Mouse (Mus musculus) cerebellum, adult 8-10 months (tissue): ENCODE results near the gene Ppme1.

Source experiments
- DNase-seq: peaks from one replicate; pipeline ENCODE4 v3.0.0; 2022

The Ppme1 gene

GRCm38 (mm10) chr7:100325482-100325881 lies 46.6 kb downstream of the Ppme1 start:
- DNase-seq = peak; percentile 28

- DNase-seq = no peak
Measured at GRCm38 (mm10) chr7:100323721-100324120, 48.4 kb downstream of the Ppme1 start.

- no peak for DNase-seq
Measured at GRCm38 (mm10) chr7:100317534-100317933, 54.6 kb downstream of the Ppme1 start.

GRCm38 (mm10) chr7:100316924-100317323 lies 55.2 kb downstream of the Ppme1 start:
- no peak for DNase-seq

- DNase-seq = no peak
Measured at GRCm38 (mm10) chr7:100312716-100313115, 59.4 kb downstream of the Ppme1 start.

- no peak for DNase-seq
Measured at GRCm38 (mm10) chr7:100310290-100310689, 61.8 kb downstream of the Ppme1 start.

GRCm38 (mm10) chr7:100309679-100310078 lies 62.4 kb downstream of the Ppme1 start:
- no peak for DNase-seq

- no peak for DNase-seq
Measured at GRCm38 (mm10) chr7:100309216-100309615, 62.9 kb downstream of the Ppme1 start.

- no peak for DNase-seq
Measured at GRCm38 (mm10) chr7:100307872-100308653, 64.0 kb downstream of the Ppme1 start.

GRCm38 (mm10) chr7:100305894-100306293 lies 66.2 kb downstream of the Ppme1 start:
- DNase-seq = no peak

- DNase-seq = no peak
Measured at GRCm38 (mm10) chr7:100302316-100302715, 69.8 kb downstream of the Ppme1 start.

GRCm38 (mm10) chr7:100301390-100301789 lies 70.7 kb downstream of the Ppme1 start:
- no peak for DNase-seq

- DNase-seq = no peak
Measured at GRCm38 (mm10) chr7:100298861-100299510, 73.1 kb downstream of the Ppme1 start.

- no peak for DNase-seq
Measured at GRCm38 (mm10) chr7:100296699-100297098, 75.4 kb downstream of the Ppme1 start.

GRCm38 (mm10) chr7:100295745-100296144 lies 76.4 kb downstream of the Ppme1 start:
- DNase-seq = no peak

GRCm38 (mm10) chr7:100293546-100293945 lies 78.6 kb downstream of the Ppme1 start:
- DNase-seq = no peak

GRCm38 (mm10) chr7:100288622-100289021 lies 83.5 kb downstream of the Ppme1 start:
- no peak for DNase-seq

- DNase-seq = no peak
Measured at GRCm38 (mm10) chr7:100287748-100288578, 84.1 kb downstream of the Ppme1 start.

- DNase-seq = no peak
Measured at GRCm38 (mm10) chr7:100285383-100285782, 86.7 kb downstream of the Ppme1 start, which contains the start of gene P4ha3. TSS of gene P4ha3 (plus strand) at chr7:100285520.

GRCm38 (mm10) chr7:100283298-100283697 lies 88.8 kb downstream of the Ppme1 start:
- DNase-seq = no peak

GRCm38 (mm10) chr7:100281596-100281995 lies 90.5 kb downstream of the Ppme1 start:
- no peak for DNase-seq

GRCm38 (mm10) chr7:100279803-100280202 lies 92.3 kb downstream of the Ppme1 start:
- peak; percentile 8 for DNase-seq
